Mouse (Mus musculus) stomach, embryonic 14.5 days (tissue): ENCODE measurements at regions not wholly inside any gene's neighbourhood (a gene's known extent, or its start where the extent isn't known, plus 50 kb on each side); places are given as distances from the start of the nearest gene placed in this dataset.

Experiments used
- ATAC-seq: fragments of 200-750 bp; cut with Nextera tagmentation; 2 replicates; pipeline ENCODE4 v1.8.0; 2017; ENCODE audit warnings: low read depth, moderate TSS enrichment; ENCODE audit not compliant: insufficient number of reproducible peaks, insufficient read depth, low FRiP score
- H3K27ac ChIP-seq: fragments of 300-500 bp; sonication (generic); 2 replicates; pipeline ENCODE4 v1.5.1; 2014; ENCODE audit warnings: mild to moderate bottlenecking, low read length, moderate library complexity, mixed read lengths
- H3K27me3 ChIP-seq: fragments of 300-500 bp; sonication (generic); 2 replicates; pipeline ENCODE4 v1.6.1; 2014; ENCODE audit warnings: low read length, control low read depth, mixed read lengths; ENCODE audit not compliant: control insufficient read depth, insufficient read depth
- H3K36me3 ChIP-seq: fragments of 300-500 bp; sonication (generic); 2 replicates; pipeline ENCODE4 v1.6.1; 2014; ENCODE audit warnings: mild to moderate bottlenecking, control low read depth, low read length, moderate library complexity, mixed read lengths; ENCODE audit not compliant: control insufficient read depth, insufficient read depth
- H3K4me1 ChIP-seq: fragments of 300-500 bp; sonication (generic); 2 replicates; pipeline ENCODE4 v1.6.1; 2014; ENCODE audit warnings: low read length, control low read depth, mixed read lengths; ENCODE audit not compliant: control insufficient read depth, insufficient read depth
- H3K4me2 ChIP-seq: fragments of 300-500 bp; sonication (generic); replicated peaks from 2 replicates; pipeline ENCODE4 v1.6.1; 2014; ENCODE audit warnings: low read depth, low read length, control low read depth
- H3K4me3 ChIP-seq: fragments of 300-500 bp; sonication (generic); 2 replicates; pipeline ENCODE4 v1.5.1; 2014; ENCODE audit warnings: low read depth, low read length, control low read depth
- H3K9ac ChIP-seq: fragments of 300-500 bp; sonication (generic); replicated peaks from 2 replicates; pipeline ENCODE4 v1.6.1; 2014; ENCODE audit warnings: low read depth, mild to moderate bottlenecking, control low read depth, low read length, moderate library complexity, mixed read lengths
- H3K9me3 ChIP-seq: fragments of 300-500 bp; sonication (generic); 2 replicates; pipeline ENCODE4 v1.6.1; 2016; ENCODE audit warnings: low read depth, low read length, control low read depth; ENCODE audit not compliant: control insufficient read depth
- WGBS: fragments of 180-500 bp; shearing (Covaris S2); extraction: QIAGEN DNeasy Blood & Tissue Kit; methylation state at CpG from one replicate; pipeline ENCODE4 v1.1.7; 2014; 5-methylcytosine and 5-hydroxymethylcytosine counted together

DNA sequence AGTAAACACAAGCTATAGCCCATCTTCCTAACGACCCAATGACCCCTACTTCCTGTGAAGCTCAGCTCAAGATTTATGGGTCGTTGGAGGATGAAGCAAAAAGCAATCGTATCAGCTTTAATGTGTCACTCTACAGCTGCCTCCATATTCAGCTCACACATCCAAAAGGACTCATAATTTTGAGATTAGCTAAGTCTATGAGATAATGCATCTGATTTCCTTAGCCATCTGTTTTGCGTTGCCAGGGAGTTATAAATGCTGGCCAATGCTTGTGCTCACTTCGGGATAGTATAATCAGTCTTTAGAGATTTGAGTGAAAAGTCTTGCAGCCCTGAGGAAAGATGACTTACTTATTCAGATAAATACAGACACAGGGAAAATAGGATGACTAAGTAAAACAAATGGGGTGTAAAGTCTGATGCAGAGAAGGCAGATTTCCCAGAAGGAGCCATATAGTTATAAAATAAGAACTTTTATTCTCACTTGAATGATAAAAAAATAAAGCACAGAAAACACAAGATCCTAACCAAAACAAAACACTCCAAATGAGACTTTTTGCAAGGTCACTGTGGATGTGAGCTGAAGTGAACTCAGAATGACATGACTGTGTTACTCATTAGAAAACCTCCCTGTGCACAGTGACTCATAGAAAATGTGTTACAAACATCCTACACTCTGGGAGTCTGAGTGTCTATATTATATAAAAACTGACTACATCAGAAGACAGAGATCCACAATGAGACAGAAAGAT, 509.1 kb upstream of the Rgmb start:
- Histone ChIP-seq H3K4me3 (no peak overlapping the region), H3K4me1 (no peaks in the 10 kb centered on the region), H3K36me3 (no peaks in the 10 kb centered on the region), H3K27ac (no peak overlapping the region; the same call in 1 of the 2 replicates), H3K27me3 (no peaks in the 10 kb centered on the region), H3K9me3 (no peaks in the 10 kb centered on the region), H3K9ac (no peak overlapping the region), H3K4me2 (no peak overlapping the region)
- 20% methylated on average over 5 of the region's 5 CpGs for WGBS
- ATAC-seq, result no peak

DNA sequence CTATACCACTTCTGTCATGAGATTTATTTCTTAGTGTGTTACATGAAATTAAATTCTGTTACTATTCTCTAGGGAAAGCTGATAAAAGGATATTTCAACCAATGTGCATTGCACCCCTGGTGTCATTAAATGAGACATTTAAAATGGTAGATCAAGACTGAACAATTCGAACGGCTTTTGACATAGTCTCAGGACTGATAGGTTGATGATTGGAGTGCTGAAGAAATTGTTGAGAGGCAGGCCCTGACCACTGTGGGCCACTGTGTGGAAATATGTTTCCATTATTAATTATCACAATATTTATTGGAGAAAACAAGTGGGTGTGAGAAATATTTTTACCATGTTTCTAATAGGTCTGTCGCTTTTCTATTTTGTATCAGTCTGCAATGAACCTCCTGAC, 481.1 kb upstream of the Rgmb start:
- Histone ChIP-seq H3K36me3 (no peaks in the 10 kb centered on the region), H3K4me2 (no peak overlapping the region), H3K4me3 (no peak overlapping the region), H3K27ac (no peak overlapping the region), H3K27me3 (no peaks in the 10 kb centered on the region), H3K4me1 (no peaks in the 10 kb centered on the region), H3K9me3 (no peaks in the 10 kb centered on the region), H3K9ac (no peak overlapping the region)
- WGBS, result 88% methylated on average over 3 of the region's 3 CpGs
- no peak for ATAC-seq

GRCm38 (mm10) chr17:16311196-16311873, 480.5 kb upstream of the Rgmb start:
- Histone ChIP-seq H3K27me3 (no peaks in the 10 kb centered on the region), H3K4me2 (no peak overlapping the region), H3K4me3 (no peak overlapping the region), H3K4me1 (no peaks in the 10 kb centered on the region), H3K36me3 (no peaks in the 10 kb centered on the region), H3K9me3 (no peaks in the 10 kb centered on the region), H3K27ac (no peak overlapping the region), H3K9ac (no peak overlapping the region)
- 73% methylated on average over 9 of the region's 9 CpGs for WGBS
- no peak for ATAC-seq

GRCm38 (mm10) chr17:16301776-16302175, 470.9 kb upstream of the Rgmb start:
- Histone ChIP-seq H3K4me3 (no peak overlapping the region), H3K27me3 (no peaks in the 10 kb centered on the region), H3K9ac (no peak overlapping the region), H3K4me2 (no peak overlapping the region), H3K9me3 (no peaks in the 10 kb centered on the region), H3K27ac (no peak overlapping the region), H3K4me1 (no peaks in the 10 kb centered on the region), H3K36me3 (no peaks in the 10 kb centered on the region)
- ATAC-seq, result no peak
- 43% methylated on average over 2 of the region's 2 CpGs for WGBS

- H3K4me3 ChIP-seq, result no peak overlapping the region
- H3K36me3 ChIP-seq, result no peaks in the 10 kb centered on the region
- no peaks in the 10 kb centered on the region for H3K27me3 ChIP-seq
- H3K9me3 ChIP-seq, result no peaks in the 10 kb centered on the region
- no peak overlapping the region for H3K9ac ChIP-seq
- no peak overlapping the region for H3K27ac ChIP-seq
- no peaks in the 10 kb centered on the region for H3K4me1 ChIP-seq
- no peak overlapping the region for H3K4me2 ChIP-seq
- ATAC-seq, result no peak
These were observed 467.7 kb upstream of the Rgmb start for GRCm38 (mm10) chr17:16298553-16298952.
